Mouse (Mus musculus) heart, adult 2 months (tissue): ENCODE results near the gene Rpl24.

Experiments
- CTCF ChIP-seq: fragments of 200-600 bp; IDR thresholded peaks from 2 replicates; pipeline ENCODE4 v1.8.1; 2022; ENCODE audit warnings: antibody characterized with exemption, mild to moderate bottlenecking, moderate library complexity
- POLR2A ChIP-seq: fragments of 200-500 bp; IDR thresholded peaks from 2 replicates; pipeline ENCODE4 v1.6.1; 2011; ENCODE audit warnings: mild to moderate bottlenecking, low read depth, low read length, control low read depth; ENCODE audit not compliant: insufficient read depth

DNA sequence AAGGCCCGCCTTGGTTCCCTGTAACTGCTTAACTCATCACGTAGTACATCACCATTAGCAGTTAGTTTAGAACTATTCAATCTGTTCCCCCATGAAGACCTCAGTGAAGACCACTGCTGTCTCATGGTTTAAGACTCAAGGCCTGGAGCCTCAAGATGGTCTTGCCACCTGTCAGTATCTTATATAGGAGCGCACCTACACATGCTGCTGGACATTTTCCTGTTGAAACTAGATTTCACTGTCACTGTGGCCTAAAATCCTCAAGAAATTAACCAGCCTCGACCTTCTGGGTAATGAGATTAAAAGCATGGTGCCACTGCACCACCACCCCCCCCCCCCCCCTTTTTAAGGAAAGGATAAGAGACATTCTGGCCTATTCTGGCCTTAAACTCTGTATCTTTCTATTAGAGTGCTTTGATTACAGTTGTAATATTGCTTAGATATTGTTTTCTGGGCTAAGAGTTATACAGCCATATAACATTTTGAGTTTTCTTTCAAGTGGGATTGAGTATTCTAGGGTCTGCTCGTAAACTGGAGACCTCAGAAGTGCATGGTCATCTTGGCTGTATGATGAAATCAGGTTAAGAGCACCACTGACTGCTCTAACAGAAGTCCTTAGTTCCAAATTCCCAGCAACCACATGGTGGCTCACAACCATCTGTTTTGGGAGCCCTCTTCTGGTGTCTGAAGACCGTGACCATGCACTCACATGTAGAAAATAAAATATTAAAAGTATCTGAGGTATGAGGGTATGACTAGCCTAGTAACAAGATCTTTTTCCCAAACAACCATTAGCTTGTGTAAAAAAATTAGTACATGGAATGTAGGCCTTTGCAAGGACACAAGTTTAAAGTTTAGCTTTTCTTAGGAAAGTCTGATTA, 5.9 kb downstream of the Rpl24 start:
- TF ChIP-seq CTCF, result no peak
- no peak for TF ChIP-seq POLR2A
